8 mouse cellular contexts compared by ENCODE assay signal in the genomic region with DNA sequence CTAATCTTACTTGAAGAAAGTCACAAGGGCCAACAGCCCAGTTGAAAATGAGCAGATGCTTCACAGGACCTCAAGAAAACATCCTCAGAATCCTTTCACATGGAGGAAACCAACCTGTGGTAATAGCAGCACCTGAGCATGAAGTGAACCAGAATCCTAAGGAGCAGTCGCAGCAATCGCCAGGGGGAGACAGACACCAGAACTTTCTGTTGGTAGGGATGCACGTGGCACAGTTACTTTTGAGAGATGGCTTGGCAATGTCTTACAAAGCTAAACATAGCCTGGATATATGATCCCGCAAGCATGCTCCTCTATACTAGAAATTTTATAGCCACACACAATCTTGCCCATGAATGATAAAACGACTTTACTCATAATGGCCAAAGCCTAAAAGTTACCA.
A peak's percentile ranks its signal among the peaks of the same experiment; 100 is the strongest.
DNase-seq lines count a peak whose midpoint lies in the region; ATAC-seq and TF ChIP-seq lines count a peak whose summit lies in the region.

No protein-coding gene starts in this region.

- TF ChIP-seq CTCF in heart, adult 2 months (IDR thresholded peaks at IDR 0.05), result peak; percentile 71

- 51% methylated on average over 5 of the region's 5 CpGs for WGBS in heart, adult 2 months
- WGBS in heart, embryonic 11.5 days (ENCODE audit: insufficient replicate concordance), result 57% methylated on average over 5 of the region's 5 CpGs
- WGBS in embryonic facial prominence, embryonic 11.5 days, result 56% methylated on average over 5 of the region's 5 CpGs

- intact Hi-C loops in heart, adult 2 months (cut with DNase I), result loop anchor here (1.0 to 5.0 kb wide), 2 partner anchors 153 to 394 kb away; a partner anchor contains a TSS
- intact Hi-C loops in left cerebral cortex, postnatal 4 days (cut with DNase I), result no loop called here

- H3K4me2 ChIP-seq in heart, embryonic 11.5 days, result no peak overlapping the region
- no peak overlapping the region for H3K4me2 ChIP-seq in embryonic facial prominence, embryonic 11.5 days (ENCODE audit: low read depth, low read length)

- no peak for ATAC-seq in heart, embryonic 11.5 days (replicated peaks; ENCODE audit: insufficient number of reproducible peaks, low FRiP score, low TSS enrichment)
- ATAC-seq in embryonic facial prominence, embryonic 11.5 days (replicated peaks; ENCODE audit: insufficient number of reproducible peaks, low FRiP score, low TSS enrichment, low read depth), result no peak
- no peak for ATAC-seq in activated CD4-positive, CD25-positive, alpha-beta regulatory T cell, adult 4 months

- no peak for TF ChIP-seq EP300 in heart, adult 2 months (IDR thresholded peaks at IDR 0.05; ENCODE audit: insufficient read depth, low read depth, low read length)

- TF ChIP-seq POLR2A in heart, adult 2 months (IDR thresholded peaks at IDR 0.05; ENCODE audit: insufficient read depth, low read depth, low read length), result no peak

- no peaks in the 10 kb centered on the region for H3K4me1 ChIP-seq in heart, adult 2 months (ENCODE audit: control insufficient read depth, insufficient read depth, low read length)
- H3K4me1 ChIP-seq in heart, embryonic 11.5 days (ENCODE audit: control insufficient read depth, insufficient read depth, low read length), result no peaks in the 10 kb centered on the region
- H3K4me1 ChIP-seq in embryonic facial prominence, embryonic 11.5 days (ENCODE audit: control insufficient read depth, insufficient read depth, low read length), result no peaks in the 10 kb centered on the region

- no peaks in the 10 kb centered on the region for H3K27me3 ChIP-seq in heart, adult 2 months (ENCODE audit: control insufficient read depth, insufficient read depth, low read length)
- no peaks in the 10 kb centered on the region for H3K27me3 ChIP-seq in heart, embryonic 11.5 days (ENCODE audit: control insufficient read depth, insufficient read depth, low read length)
- H3K27me3 ChIP-seq in embryonic facial prominence, embryonic 11.5 days (ENCODE audit: control insufficient read depth, insufficient read depth, low read length), result no peaks in the 10 kb centered on the region

- H3K36me3 ChIP-seq in heart, adult 2 months (ENCODE audit: control insufficient read depth, insufficient read depth, low read length), result no peaks in the 10 kb centered on the region
- H3K36me3 ChIP-seq in heart, embryonic 11.5 days (ENCODE audit: control insufficient read depth, insufficient read depth, low read length), result no peaks in the 10 kb centered on the region
- H3K36me3 ChIP-seq in embryonic facial prominence, embryonic 11.5 days (replicated peaks; ENCODE audit: control insufficient read depth, insufficient read depth, low read depth, low read length), result no peaks in the 10 kb centered on the region

- peak; percentile 18 to 32 for DNase-seq in heart, adult 2 months
- peak; percentile 13 to 23 for DNase-seq in urinary bladder, adult 18-20 months (ENCODE audit: low spot score in 2 of 2)
- no peak for DNase-seq in urinary bladder, postnatal 10 days (ENCODE audit: low spot score)
- peak; percentile 36 for DNase-seq in embryonic facial prominence, embryonic 11.5 days (ENCODE audit: low spot score)
- DNase-seq in left cerebral cortex, postnatal 4 days, result peak; percentile 37
- DNase-seq in testis, postnatal 10 days (ENCODE audit: low spot score), result peak; percentile 68

- no peak overlapping the region for H3K9ac ChIP-seq in heart, adult 2 months (ENCODE audit: low read depth, low read length)
- H3K9ac ChIP-seq in heart, embryonic 11.5 days (ENCODE audit: low read depth, low read length), result no peak overlapping the region
- no peak overlapping the region for H3K9ac ChIP-seq in embryonic facial prominence, embryonic 11.5 days (replicated peaks; ENCODE audit: low read length)

- no peak overlapping the region for H3K4me3 ChIP-seq in heart, adult 2 months
- H3K4me3 ChIP-seq in heart, embryonic 11.5 days (ENCODE audit: low read depth, low read length), result no peak overlapping the region
- no peak overlapping the region for H3K4me3 ChIP-seq in embryonic facial prominence, embryonic 11.5 days (ENCODE audit: low read depth, low read length)

- H3K9me3 ChIP-seq in heart, embryonic 11.5 days (replicated peaks; ENCODE audit: control insufficient read depth, low read length), result no peaks in the 10 kb centered on the region
- H3K9me3 ChIP-seq in embryonic facial prominence, embryonic 11.5 days (replicated peaks; ENCODE audit: control insufficient read depth, low read length), result no peaks in the 10 kb centered on the region

- no peak overlapping the region for H3K27ac ChIP-seq in heart, adult 2 months
- H3K27ac ChIP-seq in heart, embryonic 11.5 days (ENCODE audit: low read depth, low read length), result no peak overlapping the region
- H3K27ac ChIP-seq in embryonic facial prominence, embryonic 11.5 days (replicated peaks; ENCODE audit: low read depth, low read length), result no peak overlapping the region

- no peaks in the 10 kb centered on the region for H3K79me2 ChIP-seq in heart, adult 2 months (replicated peaks; ENCODE audit: control insufficient read depth, insufficient read depth, low read length)
